8 mouse cellular contexts compared by ENCODE assay signal in the genomic region with DNA sequence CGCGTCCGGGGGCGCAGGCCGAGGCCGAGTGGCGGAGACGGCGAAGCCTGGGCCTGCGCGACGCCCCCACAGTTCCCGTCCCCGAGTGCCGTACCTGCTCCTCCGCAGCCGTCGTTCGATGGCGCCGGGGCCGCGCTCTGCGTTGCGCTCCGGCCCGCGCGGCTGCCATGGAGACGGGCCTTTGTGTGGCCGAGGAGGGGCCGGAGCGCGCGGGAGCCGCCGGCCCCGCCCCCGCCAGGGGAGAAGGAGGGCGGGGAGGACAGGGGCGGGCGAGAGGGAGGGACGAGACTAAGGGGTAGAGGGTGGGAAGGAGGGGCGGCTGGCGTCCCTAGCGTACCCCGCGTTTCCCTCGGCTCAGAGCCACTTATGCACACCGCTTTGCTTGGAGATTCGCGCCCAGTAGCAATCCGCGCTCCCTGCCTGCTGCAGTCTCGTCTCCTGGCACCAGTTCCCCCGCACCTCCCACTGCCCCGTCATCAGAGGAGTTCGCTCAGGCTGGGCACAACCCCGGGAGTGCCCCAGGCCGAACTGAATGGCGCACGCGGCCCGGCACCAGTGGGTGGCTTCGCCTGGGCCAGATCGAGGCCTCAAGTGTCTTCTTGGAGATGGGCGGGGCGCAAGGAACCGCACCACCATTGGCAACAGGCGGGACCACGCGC. TPM values are rescaled to one million over a fixed set of nuclear protein-coding genes. Genes with fewer than 3 reads are reported as not detected.
DNase-seq lines count a peak whose midpoint lies in the region; ATAC-seq lines count a peak whose summit lies in the region.

Gene Plxnb2 (minus strand): TSS at position 218 of the 659 bp plus-strand sequence.

- H3K9ac ChIP-seq in intestine, embryonic 16.5 days (ENCODE audit: low read depth, low read length), result peak within 1 kb of the TSS; percentile 89

- peak within 1 kb of the TSS; percentile 57 for H3K4me3 ChIP-seq in intestine, embryonic 16.5 days (ENCODE audit: low read length)
- H3K4me3 ChIP-seq in midbrain, embryonic 10.5 days, result peak within 1 kb of the TSS; percentile 88

- intact Hi-C loops in left cerebral cortex, postnatal 4 days (cut with DNase I), result no loop called here

- H3K27me3 ChIP-seq in intestine, embryonic 16.5 days (replicated peaks; ENCODE audit: control insufficient read depth, insufficient read depth, low read length), result no peaks in the 10 kb centered on the region
- H3K27me3 ChIP-seq in midbrain, embryonic 10.5 days (ENCODE audit: low read depth, poor library complexity, severe bottlenecking), result no peaks in the 10 kb centered on the region

- no peaks in the 10 kb centered on the region for H3K9me3 ChIP-seq in intestine, embryonic 16.5 days (ENCODE audit: control insufficient read depth, low read length)
- no peaks in the 10 kb centered on the region for H3K9me3 ChIP-seq in midbrain, embryonic 10.5 days (replicated peaks)

- H3K27ac ChIP-seq in intestine, embryonic 16.5 days (ENCODE audit: low read length), result peak within 1 kb of the TSS; percentile 93
- H3K27ac ChIP-seq in midbrain, embryonic 10.5 days (replicated peaks), result peak within 1 kb of the TSS; percentile 98

- H3K4me1 ChIP-seq in intestine, embryonic 16.5 days (ENCODE audit: control insufficient read depth, insufficient read depth, low read length), result peaks cover 43% of the 10 kb centered on the region
- peaks cover 92% of the 10 kb centered on the region for H3K4me1 ChIP-seq in midbrain, embryonic 10.5 days

- WGBS in intestine, embryonic 16.5 days, result under 1% methylated on average over 65 of the region's 72 CpGs
- WGBS in midbrain, embryonic 10.5 days, result under 1% methylated on average over 72 of the region's 72 CpGs

- H3K4me2 ChIP-seq in intestine, embryonic 16.5 days (ENCODE audit: low read depth, low read length), result peak within 1 kb of the TSS; percentile 80

- no peaks in the 10 kb centered on the region for H3K36me3 ChIP-seq in intestine, embryonic 16.5 days (ENCODE audit: control insufficient read depth, insufficient read depth, low read length)
- peaks cover 17% of the 10 kb centered on the region for H3K36me3 ChIP-seq in midbrain, embryonic 10.5 days

- peak; percentile 76 for ATAC-seq in intestine, embryonic 16.5 days

- DNase-seq in spleen, adult 18-20 months, result peak; percentile 39 to 52
- DNase-seq in spleen, adult 12 weeks (ENCODE audit: low spot score), result no peak
- DNase-seq in embryo, embryonic 11.5 days (ENCODE audit: low read depth, low spot score), result peak; percentile 78
- no peak for DNase-seq in gonadal fat pad, adult 2 months (ENCODE audit: low read depth)
- peak; percentile 92 for DNase-seq in left cerebral cortex, postnatal 4 days
- peak; percentile 90 for DNase-seq in midbrain, embryonic 10.5 days (ENCODE audit: low spot score)
- peak; percentile 40 to 46 for DNase-seq in spleen, postnatal 36 days (ENCODE audit: low spot score in 2 of 2)

RNA-seq across cellular contexts. Expression of gene Plxnb2, which starts in this region (rescaled TPM):
- polyA plus RNA-seq in gonadal fat pad, adult 2 months (2012; rRNA removed), result 98.9 and 119 TPM in 2 replicates
- polyA plus RNA-seq in intestine, embryonic 16.5 days (2015; fragmentation: Nextera tagmentation; extraction: Ambion mirVana), result 98.5 and 104 TPM in 2 replicates
- 100 to 1,000 TPM; 100 TPM for total RNA-seq in left cerebral cortex, postnatal 4 days (2021)
- 130 and 144 TPM in 2 replicates for polyA plus RNA-seq in midbrain, embryonic 10.5 days (2016; fragmentation: Nextera tagmentation; extraction: Ambion mirVana)

Comparison
In these comparisons a context has a peak if more than half of its experiments do, and no peak if none do; other contexts are left out.
1. DNase-seq: peak in spleen, adult 18-20 months (2 of 2), embryo, embryonic 11.5 days (single experiment), left cerebral cortex, postnatal 4 days (single experiment), midbrain, embryonic 10.5 days (single experiment) and spleen, postnatal 36 days (2 of 2); none in spleen, adult 12 weeks (single experiment) and gonadal fat pad, adult 2 months (single experiment).